Mouse (Mus musculus): ENCODE measurements at regions not wholly inside any gene's neighbourhood (a gene's known extent, or its start where the extent isn't known, plus 50 kb on each side); places are given as distances from the start of the nearest gene placed in this dataset.

GRCm38 (mm10) chr5:41206462-41206861 lies 501.5 kb downstream of the Rab28 start:
- DNase-seq, result no peak

DNA sequence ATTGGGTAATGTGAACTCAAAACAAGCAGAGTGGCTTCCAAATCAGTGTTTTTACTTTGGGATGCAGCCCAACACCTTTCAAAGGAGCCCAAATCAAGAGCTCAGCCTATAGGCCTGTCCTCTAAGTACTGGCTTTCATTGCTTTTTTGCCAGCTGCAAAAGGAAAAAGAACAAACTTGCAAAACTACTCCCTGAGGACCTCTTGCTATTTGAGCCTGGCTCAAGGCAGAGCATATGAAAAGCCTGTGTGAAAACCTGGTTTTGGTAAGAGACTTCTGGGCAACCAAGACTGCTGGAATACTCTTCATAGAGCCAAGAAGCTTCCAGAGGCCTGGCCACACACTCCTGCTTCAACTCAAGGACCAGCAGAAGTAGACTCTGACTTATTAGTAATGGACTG lies 503.5 kb downstream of the Rab28 start:
- DNase-seq, result no peak

GRCm38 (mm10) chr5:41187193-41187592 lies 520.8 kb downstream of the Rab28 start:
- DNase-seq, result no peak

GRCm38 (mm10) chr5:41177220-41177619 lies 530.7 kb downstream of the Rab28 start:
- DNase-seq, result no peak

DNA sequence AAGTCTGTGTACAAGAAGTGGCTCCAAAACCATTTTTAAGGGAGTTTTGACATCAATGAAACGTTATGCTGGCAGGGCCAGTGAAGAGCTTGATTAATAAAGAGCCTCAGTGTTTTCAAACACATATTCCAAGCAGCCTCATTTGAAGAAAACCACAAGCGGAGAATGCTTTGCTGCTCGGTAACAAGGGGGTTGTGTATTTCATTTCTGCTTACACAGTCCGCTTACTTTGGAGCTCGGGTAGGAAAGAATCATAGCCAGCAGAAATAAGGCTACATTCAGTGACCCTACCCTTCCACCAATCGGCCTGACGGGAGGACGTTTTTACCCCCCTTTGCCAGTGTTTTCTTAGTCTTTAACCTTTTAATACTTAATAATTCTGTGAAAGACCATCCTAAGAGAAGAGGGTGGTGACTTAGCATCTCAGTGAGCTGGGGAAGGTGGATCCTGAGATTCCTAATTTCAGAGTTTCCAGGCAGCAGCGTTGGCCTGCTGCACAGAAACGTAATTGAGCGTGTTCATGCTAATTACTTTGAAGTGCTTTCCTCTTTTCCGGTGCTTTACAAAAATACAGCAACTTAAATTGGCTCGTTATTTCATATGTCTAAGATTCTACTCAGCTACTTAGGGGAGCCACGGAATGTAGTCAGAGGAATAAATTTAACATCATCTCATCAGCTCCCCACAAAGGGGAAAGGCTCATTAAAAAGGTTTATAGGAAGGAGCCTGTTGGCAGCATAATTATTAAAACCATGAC lies 541.9 kb downstream of the Rab28 start:
- DNase-seq, result peak; percentile 2

GRCm38 (mm10) chr5:41125050-41125449 lies 582.9 kb downstream of the Rab28 start:
- no peak for DNase-seq

- no peak for DNase-seq
Measured at GRCm38 (mm10) chr5:41117658-41118057, 590.3 kb downstream of the Rab28 start.

DNA sequence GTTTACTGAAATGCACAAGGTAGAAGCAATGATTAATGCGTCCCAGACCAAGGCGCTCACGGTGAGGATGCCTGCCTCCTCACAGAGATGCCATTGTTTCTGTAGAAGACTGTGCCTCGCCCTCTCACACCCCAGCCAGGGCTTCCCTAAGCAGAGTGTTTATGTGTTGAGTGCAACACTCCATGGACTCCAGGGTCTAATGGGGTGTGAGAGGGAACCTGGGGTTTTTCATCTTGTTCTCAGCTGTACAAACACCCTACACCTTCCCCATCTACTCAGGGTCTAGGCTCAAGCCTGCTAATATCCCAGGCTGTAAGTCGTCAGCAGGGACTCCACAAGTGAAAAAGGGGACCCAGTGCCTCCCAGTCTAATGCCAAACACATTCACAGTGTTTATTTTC lies 620.2 kb downstream of the Rab28 start:
- no peak for DNase-seq

DNA sequence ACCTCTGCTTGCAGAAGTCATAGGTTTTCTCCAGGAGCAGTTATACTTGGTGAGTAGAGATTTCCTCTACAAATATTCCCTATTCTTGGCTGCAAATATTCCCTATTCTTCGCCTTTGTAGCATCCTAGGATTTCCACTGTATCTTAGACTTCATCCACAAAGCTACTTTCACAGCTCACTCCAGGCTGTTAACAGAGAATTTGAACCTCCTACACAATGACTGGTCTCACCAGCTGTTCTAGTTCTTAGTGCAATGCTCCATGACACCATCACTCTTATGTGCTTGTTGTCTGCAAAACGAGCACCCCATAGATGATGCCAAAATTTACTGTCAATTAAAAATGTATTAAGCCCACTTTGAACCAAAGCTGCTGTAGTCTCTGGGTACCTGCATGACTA lies 631.5 kb downstream of the Rab28 start:
- no peak for DNase-seq

- no peak for DNase-seq
Measured at GRCm38 (mm10) chr5:41061646-41062045, 646.3 kb downstream of the Rab28 start.

GRCm38 (mm10) chr5:41061222-41061621 lies 646.7 kb downstream of the Rab28 start:
- DNase-seq, result no peak

GRCm38 (mm10) chr5:41058015-41058414 lies 649.9 kb downstream of the Rab28 start:
- DNase-seq, result no peak

GRCm38 (mm10) chr5:41051948-41052347 lies 656.0 kb downstream of the Rab28 start:
- peak; percentile 13 for DNase-seq

DNA sequence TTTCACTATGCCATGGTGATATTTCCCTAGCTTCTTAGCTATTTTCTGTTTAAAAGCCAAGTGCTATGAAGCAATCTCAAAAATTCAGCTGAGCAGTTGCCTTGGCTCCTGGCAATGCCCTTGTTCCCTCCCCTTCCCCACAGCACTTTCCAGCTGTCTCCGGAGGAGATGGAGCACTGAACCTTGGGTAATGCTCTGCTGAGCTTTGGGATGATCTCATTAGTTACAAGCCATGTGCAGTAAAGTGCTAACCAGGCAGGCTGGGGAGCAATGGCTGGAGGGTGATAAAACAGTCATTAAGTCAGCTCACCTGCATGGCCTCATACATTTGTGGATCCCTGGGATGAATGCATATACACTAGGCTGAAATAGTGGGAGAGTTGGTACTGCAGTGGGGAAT lies 659.4 kb downstream of the Rab28 start:
- DNase-seq, result no peak

DNA sequence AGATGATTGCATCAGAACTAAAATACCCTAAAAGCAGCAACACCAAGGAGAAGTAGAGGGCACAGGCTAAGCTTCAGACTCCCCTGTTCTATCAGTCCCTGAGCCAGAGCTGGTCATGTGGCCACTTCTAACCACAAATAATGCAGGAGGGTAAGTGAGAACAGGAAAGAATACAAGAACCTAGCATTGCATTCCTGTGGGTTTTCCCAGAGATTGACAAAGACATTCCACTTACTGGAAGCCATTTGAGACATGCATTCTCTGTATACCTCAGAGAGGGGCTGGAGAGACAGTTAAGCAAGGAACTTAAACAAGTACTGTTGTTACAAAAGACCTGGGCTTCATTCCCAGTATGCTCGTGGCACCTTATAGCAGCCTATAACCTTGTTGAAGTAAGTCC lies 662.7 kb downstream of the Rab28 start:
- no peak for DNase-seq

- peak; percentile 92 for DNase-seq
Measured at GRCm38 (mm10) chr5:41044465-41044864, 663.5 kb downstream of the Rab28 start.

- DNase-seq, result no peak
Measured at GRCm38 (mm10) chr5:41038790-41039189, 669.2 kb downstream of the Rab28 start.

GRCm38 (mm10) chr5:41006692-41007091 lies 701.3 kb downstream of the Rab28 start:
- peak; percentile 2 for DNase-seq

DNA sequence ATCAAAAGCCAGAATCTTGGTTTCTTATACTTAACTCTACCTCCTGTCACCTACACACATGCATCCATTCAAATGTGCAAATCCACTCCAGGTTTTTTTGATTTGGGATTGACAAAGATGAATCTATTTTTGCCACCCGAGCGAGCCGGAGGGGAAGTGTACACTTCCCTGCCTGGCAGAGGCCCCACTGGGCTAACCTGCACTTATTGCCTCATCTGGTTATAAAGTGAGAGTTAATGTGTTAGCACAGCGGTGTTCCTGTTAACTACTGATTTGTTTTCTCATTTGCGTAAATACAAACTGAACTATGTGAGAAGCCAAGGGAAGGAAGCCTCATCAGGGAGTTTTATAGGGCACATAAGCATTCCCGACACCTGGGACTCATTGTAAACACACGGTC lies 721.4 kb downstream of the Rab28 start:
- no peak for DNase-seq

DNA sequence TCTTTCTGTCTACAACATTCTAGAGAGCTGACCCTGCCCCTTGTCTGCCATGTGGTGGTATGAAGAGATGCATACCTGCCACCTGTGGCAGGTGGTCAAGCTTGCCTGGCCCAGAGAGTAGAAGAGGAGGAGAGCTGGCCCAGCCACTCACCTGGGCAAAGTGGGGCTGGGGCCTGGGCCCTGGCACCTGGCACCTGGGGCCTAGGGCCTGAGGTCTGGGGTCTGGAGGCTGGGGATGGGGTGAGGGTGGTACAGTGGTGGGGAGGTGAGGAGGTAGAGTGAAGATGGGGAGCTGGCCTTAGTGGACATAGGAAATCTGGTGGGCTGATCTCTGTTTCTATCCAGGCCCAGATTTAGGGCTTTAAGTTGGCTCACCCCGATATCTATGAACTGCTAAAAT lies 733.1 kb downstream of the Rab28 start:
- DNase-seq, result no peak

DNA sequence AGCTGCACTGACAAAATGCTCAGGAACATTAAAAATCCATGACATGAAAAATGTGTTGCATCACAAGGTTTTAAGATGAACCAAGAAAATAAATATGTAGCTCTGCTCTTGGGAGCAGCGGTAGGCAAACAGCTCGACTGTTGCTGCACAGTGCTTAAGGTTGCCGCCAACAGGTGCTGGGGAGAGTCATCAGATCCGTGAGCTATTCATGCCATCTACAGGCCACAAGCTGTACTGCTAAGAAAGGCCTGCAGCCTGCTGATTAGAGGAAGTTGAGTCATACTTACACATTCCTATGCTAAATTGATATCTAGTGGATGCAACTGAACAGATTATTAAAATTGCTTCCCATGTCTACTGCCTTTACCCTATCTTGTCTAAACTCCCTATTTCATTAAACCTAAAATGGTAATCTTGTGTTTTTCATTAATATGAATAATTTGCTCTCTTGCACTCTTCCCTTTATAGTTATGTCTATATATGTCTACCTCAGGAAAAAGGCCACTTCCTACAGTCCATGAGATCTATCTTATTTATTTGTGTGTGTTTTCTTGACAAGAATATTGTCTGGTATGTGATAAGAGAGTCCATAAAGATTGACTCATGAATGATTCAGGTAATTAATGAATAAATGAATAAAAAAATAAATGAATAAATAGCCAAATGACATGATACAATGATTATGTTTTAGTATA lies 754.9 kb downstream of the Rab28 start:
- peak; percentile 53 for DNase-seq

DNA sequence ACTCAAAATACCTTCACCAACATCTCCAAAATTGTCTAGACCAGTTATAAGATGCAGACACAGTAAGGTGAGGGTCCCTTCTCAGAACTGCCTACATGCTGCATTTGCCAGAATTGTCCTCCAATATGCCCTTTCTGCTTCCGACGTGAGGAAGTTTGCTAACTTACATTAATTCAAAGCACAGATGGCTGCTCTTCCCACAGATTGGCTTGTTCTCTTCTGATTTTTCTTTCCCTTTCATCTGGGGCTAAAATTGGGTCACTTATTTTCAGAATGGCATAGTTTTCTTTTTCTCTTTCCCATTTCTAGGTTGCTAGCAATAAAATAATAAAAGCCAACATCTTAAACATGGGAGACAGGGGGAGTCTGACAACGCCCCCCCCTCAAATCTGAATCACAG lies 778.8 kb downstream of the Rab28 start:
- no peak for DNase-seq

DNA sequence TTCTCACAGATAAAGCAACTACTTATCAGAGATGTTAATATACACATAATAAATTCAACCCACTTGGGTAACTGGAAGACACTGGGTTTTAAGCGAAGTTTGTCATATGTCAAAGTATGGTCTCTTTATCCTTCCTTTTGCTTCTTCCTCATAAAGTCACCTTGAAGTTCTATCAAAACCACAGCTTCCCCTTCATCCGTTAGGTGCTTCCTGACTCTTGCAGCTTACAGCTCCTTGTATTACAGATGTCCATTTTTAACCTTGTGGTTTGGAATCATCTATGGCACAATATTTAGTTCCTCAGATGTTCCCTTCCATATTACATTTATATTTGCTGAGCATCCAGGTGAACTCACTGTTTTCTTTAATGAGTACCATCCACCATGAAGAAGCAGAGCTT lies 787.0 kb downstream of the Rab28 start:
- DNase-seq, result no peak

- no peak for DNase-seq
Measured at GRCm38 (mm10) chr5:40908803-40909202, 799.2 kb downstream of the Rab28 start.

DNA sequence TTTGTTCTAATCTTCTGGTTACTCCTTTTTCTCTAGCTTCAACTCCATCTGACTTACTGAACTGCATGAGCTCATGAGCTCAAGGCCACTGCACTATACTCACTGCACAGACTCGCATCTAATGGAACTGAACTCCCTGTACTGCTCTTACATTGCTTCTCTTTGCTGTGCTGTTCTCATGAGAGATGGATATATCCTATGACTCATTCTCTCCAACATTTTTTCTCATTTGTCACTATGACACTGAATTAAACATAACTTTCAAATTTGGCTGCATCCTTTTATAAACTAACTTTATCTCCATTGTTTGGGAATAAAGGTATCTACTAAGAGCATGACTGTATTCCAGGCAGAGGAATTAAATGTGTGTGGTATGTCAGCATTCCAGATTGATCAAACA lies 806.2 kb downstream of the Rab28 start:
- DNase-seq, result no peak

All from right cerebral cortex, postnatal 4 days (tissue).